Comparison of ENCODE assay signal across 23 mouse cellular contexts in the genomic region with DNA sequence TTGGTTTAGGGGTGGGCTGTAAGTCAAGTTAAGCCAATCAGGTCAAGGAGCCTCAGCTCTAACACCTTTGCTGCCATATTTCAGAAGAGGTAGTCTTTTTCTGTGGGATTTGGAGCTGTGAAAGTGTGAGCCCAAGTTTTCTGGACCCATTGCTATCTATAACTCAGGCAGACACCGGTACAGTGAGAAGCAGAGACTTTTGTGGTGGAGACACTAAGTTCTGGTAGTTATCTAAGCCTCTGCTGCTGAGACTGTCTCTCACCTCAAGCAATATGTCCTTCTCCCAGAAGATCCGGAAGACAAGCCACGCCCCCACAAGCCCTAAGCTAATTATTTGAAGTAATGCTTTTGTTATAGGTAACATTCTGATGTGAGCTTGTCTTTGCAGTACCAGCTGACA.
"Had no signal": no experiment of that assay in that cellular context is flagged by ENCODE, and none has a peak within 500 bp of the region (broad histone marks: within the 10 kb centered on the region; RNA-seq: fewer than 3 reads in every experiment).

No protein-coding gene starts in this region.

- H3K9me3 ChIP-seq: limb, embryonic 10.5 days; liver, embryonic 12.5 days; liver, embryonic 15.5 days; megakaryocyte, embryonic 14.5 days; midbrain, embryonic 10.5 days; midbrain, embryonic 13.5 days; neural tube, embryonic 13.5 days had no signal

- H3K27me3 ChIP-seq: limb, embryonic 13.5 days; liver, embryonic 12.5 days; liver, embryonic 15.5 days; megakaryocyte, embryonic 14.5 days; midbrain, embryonic 13.5 days; neural tube, embryonic 13.5 days had no signal

- H3K4me3 ChIP-seq: limb, embryonic 10.5 days; limb, embryonic 13.5 days; liver, embryonic 12.5 days; liver, embryonic 15.5 days; megakaryocyte, embryonic 14.5 days; midbrain, embryonic 10.5 days; midbrain, embryonic 13.5 days; myocyte; neural tube, embryonic 13.5 days had no signal

- H3K27ac ChIP-seq: limb, embryonic 10.5 days; limb, embryonic 13.5 days; liver, embryonic 12.5 days; liver, embryonic 15.5 days; midbrain, embryonic 10.5 days; midbrain, embryonic 13.5 days; neural tube, embryonic 13.5 days had no signal

- ATAC-seq: intestine, embryonic 16.5 days; liver, embryonic 12.5 days; midbrain, embryonic 13.5 days; midbrain, embryonic 16.5 days had no signal

- H3K4me1 ChIP-seq: limb, embryonic 10.5 days; limb, embryonic 13.5 days; liver, embryonic 12.5 days; liver, embryonic 15.5 days; megakaryocyte, embryonic 14.5 days; midbrain, embryonic 10.5 days; midbrain, embryonic 13.5 days; neural tube, embryonic 13.5 days had no signal

- H3K9ac ChIP-seq: limb, embryonic 13.5 days; liver, embryonic 12.5 days; liver, embryonic 15.5 days; midbrain, embryonic 13.5 days; neural tube, embryonic 13.5 days had no signal

- H3K36me3 ChIP-seq: limb, embryonic 10.5 days; limb, embryonic 13.5 days; liver, embryonic 12.5 days; liver, embryonic 15.5 days; midbrain, embryonic 10.5 days; midbrain, embryonic 13.5 days; neural tube, embryonic 13.5 days had no signal

- DNase-seq: kidney, adult 18-20 months; kidney, adult 9 months; kidney, postnatal 14 days; kidney, postnatal 4 days; layer of hippocampus, postnatal 36 days; liver; lung, adult 2 months; retina, postnatal 1 day; right cerebral cortex, postnatal 14 days; right cerebral cortex, postnatal 4 days; thymus, adult 18-20 months; thymus, postnatal 14 days had no signal

- H3K4me2 ChIP-seq: limb, embryonic 13.5 days; liver, embryonic 12.5 days; liver, embryonic 15.5 days; midbrain, embryonic 13.5 days; neural tube, embryonic 13.5 days had no signal
